ENCODE assay signal across 11 mouse cellular contexts in the genomic region with DNA sequence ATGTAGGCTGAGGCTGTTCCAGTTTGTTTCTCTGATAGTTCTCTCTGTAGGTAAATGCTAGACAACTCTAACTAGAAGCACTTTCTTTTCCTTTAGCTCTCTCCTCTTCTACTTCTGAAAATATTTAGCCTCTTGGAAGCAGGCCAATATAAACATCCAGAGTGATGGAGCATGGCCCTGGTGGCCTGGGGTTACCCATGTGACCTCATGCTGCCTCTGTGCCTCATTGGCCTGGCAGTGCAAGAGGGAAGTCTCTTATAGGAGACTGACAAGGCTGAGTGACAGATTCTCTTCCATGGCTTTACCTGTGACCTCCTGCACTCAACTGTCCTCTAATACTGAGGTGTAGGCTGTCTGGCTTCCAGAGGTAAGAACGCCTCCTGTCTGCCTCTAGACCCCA.
DNase-seq lines count a peak whose midpoint lies in the region; ATAC-seq lines count a peak whose summit lies in the region.
"Had no signal": no experiment of that assay in that cellular context is flagged by ENCODE, and none has a peak within 500 bp of the region (broad histone marks: within the 10 kb centered on the region; RNA-seq: fewer than 3 reads in every experiment).

No protein-coding gene starts in this region.

- H3K27me3 ChIP-seq in liver, embryonic 12.5 days (replicated peaks), result no peaks in the 10 kb centered on the region
- H3K27me3 ChIP-seq: stomach, embryonic 15.5 days had no signal

- no peak overlapping the region for H3K4me2 ChIP-seq in liver, embryonic 12.5 days
- H3K4me2 ChIP-seq: stomach, embryonic 15.5 days had no signal

- 82% methylated on average over 1 of the region's 1 CpGs for WGBS in liver, embryonic 12.5 days (ENCODE audit: insufficient replicate concordance)

- ATAC-seq in cerebellum, adult (ENCODE audit: insufficient number of reproducible peaks, low FRiP score, low TSS enrichment), result peak; percentile 13; the same call in 1 of the 2 replicates
- ATAC-seq in liver, embryonic 12.5 days, result peak; percentile 59
- ATAC-seq in megakaryocyte-erythroid progenitor cell, adult 5-6 weeks (replicated peaks; ENCODE audit: low FRiP score, low TSS enrichment, poor library complexity, severe bottlenecking), result no peak
- ATAC-seq: midbrain, embryonic 16.5 days had no signal

- intact Hi-C loops in heart, postnatal 25 days (cut with DNase I), result no loop called here

- 0 out of 2 replicates have a peak, but pooled peaks cover 3% of the 10 kb centered on the region for H3K4me1 ChIP-seq in liver, embryonic 12.5 days

- H3K36me3 ChIP-seq in liver, embryonic 12.5 days, result no peaks in the 10 kb centered on the region
- H3K36me3 ChIP-seq: stomach, embryonic 15.5 days had no signal

- H3K9ac ChIP-seq in liver, embryonic 12.5 days, result no peak overlapping the region
- H3K9ac ChIP-seq: stomach, embryonic 15.5 days had no signal

- DNase-seq in cerebellum, adult 11 months, result no peak
- peak; percentile 27 for DNase-seq in kidney, adult 18-20 months
- peak; percentile 32 for DNase-seq in lung, postnatal 14 days
- DNase-seq in heart, postnatal 25 days (ENCODE audit: low spot score), result no peak
- DNase-seq in layer of hippocampus, adult 9-10 months (ENCODE audit: low spot score), result no peak
- DNase-seq: heart, postnatal 4 days had no signal

- H3K27ac ChIP-seq in liver, embryonic 12.5 days, result no peak overlapping the region
- H3K27ac ChIP-seq: stomach, embryonic 15.5 days had no signal

- no peak overlapping the region for H3K4me3 ChIP-seq in liver, embryonic 12.5 days
- H3K4me3 ChIP-seq: stomach, embryonic 15.5 days had no signal

- no peaks in the 10 kb centered on the region for H3K9me3 ChIP-seq in liver, embryonic 12.5 days (replicated peaks)
- H3K9me3 ChIP-seq: stomach, embryonic 15.5 days had no signal

Comparison
In these comparisons a context has a peak if more than half of its experiments do, and no peak if none do; other contexts are left out.
1. DNase-seq: peak in kidney, adult 18-20 months (single experiment) and lung, postnatal 14 days (single experiment); none in cerebellum, adult 11 months (single experiment), heart, postnatal 25 days (single experiment) and layer of hippocampus, adult 9-10 months (single experiment).